Mouse (Mus musculus) embryonic facial prominence, embryonic 12.5 days (tissue): ENCODE data around the gene Nsd1. TPM values are rescaled to one million over a fixed set of nuclear protein-coding genes. Genes with fewer than 3 reads are reported as not detected.

Source experiments
- ATAC-seq: fragments of 200-750 bp; cut with Nextera tagmentation; 2 replicates; pipeline ENCODE4 v1.8.0; 2017; ENCODE audit not compliant: insufficient number of reproducible peaks, insufficient read depth, low FRiP score, low TSS enrichment
- H3K27ac ChIP-seq: fragments of 300-500 bp; sonication (generic); 2 replicates; pipeline ENCODE4 v1.5.1; 2016; ENCODE audit warnings: mild to moderate bottlenecking
- H3K27me3 ChIP-seq: fragments of 300-500 bp; sonication (generic); 2 replicates; pipeline ENCODE4 v1.6.1; 2016; ENCODE audit warnings: mild to moderate bottlenecking, moderate library complexity
- H3K36me3 ChIP-seq: fragments of 300-500 bp; sonication (generic); 2 replicates; pipeline ENCODE4 v1.6.1; 2016; ENCODE audit warnings: mild to moderate bottlenecking
- H3K4me1 ChIP-seq: fragments of 300-500 bp; sonication (generic); 2 replicates; pipeline ENCODE4 v1.6.1; 2016
- H3K4me2 ChIP-seq: fragments of 300-500 bp; sonication (generic); replicated peaks from 2 replicates; pipeline ENCODE4 v1.6.1; 2016; ENCODE audit warnings: mild to moderate bottlenecking, moderate library complexity
- H3K4me3 ChIP-seq: fragments of 300-500 bp; sonication (generic); 2 replicates; pipeline ENCODE4 v1.5.1; 2016; ENCODE audit warnings: mild to moderate bottlenecking
- H3K9ac ChIP-seq: fragments of 300-500 bp; sonication (generic); 2 replicates; pipeline ENCODE4 v1.6.1; 2016; ENCODE audit warnings: mild to moderate bottlenecking, moderate library complexity
- H3K9me3 ChIP-seq: fragments of 300-500 bp; sonication (generic); 2 replicates; pipeline ENCODE4 v1.6.1; 2016; ENCODE audit warnings: mild to moderate bottlenecking, moderate library complexity
- WGBS: fragments of 180-500 bp; shearing (Covaris S2); methylation state at CpG from one replicate; pipeline ENCODE4 v1.1.7; 2016; 5-methylcytosine and 5-hydroxymethylcytosine counted together
- polyA plus RNA-seq: library from polyadenylated mRNA; unstranded; fragments of >200 nt; fragmentation: Nextera tagmentation; extraction: Ambion mirVana; gene quantifications from 2 replicates; pipeline ENCODE4 v1.2.1, GENCODE M21; 2016

Gene Nsd1
- polyA plus RNA-seq, 1 experiment from 2014 or later, result 81.7 TPM

DNA sequence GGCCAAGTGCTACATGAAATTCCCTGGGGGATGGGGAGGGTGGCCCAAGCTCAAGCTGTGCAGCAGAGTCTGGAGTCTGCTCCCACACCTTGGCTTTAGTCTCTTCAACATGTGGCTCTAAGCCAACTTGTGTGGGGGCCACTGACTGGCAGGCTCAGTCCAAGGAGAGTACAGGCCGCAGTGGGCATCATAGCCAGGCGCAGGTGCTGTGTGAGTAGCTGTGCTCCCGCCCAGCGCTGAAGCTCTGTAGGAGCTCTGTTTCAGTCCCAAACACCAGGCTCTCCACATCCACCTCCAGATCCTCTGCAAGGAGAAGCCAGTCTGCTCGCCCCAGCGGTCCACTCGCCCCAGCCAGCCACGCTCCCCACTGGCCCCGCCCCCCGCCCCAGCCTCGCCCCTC is 116.0 kb downstream of the Nsd1 start:
- Histone ChIP-seq H3K36me3 (peaks cover 30% of the 10 kb centered on the region), H3K4me1 (peaks cover 44% of the 10 kb centered on the region)
- WGBS, result 87% methylated on average over 11 of the region's 11 CpGs

DNA sequence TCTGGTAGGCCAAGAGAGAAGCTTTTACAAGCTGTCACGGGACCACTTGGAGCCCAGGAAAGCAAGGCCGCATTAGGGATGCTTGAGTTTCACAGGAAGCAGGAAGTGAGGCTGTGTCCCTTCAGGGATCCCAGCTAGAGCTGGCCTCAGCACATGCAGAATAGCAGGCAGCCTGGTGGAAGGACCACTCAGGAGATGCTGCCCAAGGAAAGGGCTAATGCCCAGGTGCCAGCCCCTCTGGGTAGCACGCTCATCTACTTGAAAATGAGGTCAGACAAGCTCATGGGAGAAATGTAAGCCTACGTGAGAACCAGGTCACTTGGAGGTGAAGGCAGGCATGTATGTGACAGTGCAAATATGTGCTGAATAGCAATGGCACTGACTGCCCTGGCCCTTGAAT is 117.6 kb downstream of the Nsd1 start:
- Histone ChIP-seq H3K36me3 (peaks cover 29% of the 10 kb centered on the region), H3K4me3 (no peak overlapping the region), H3K4me1 (peaks cover 42% of the 10 kb centered on the region), H3K27me3 (no peaks in the 10 kb centered on the region), H3K9me3 (no peaks in the 10 kb centered on the region), H3K27ac (0 out of 2 replicates have a peak overlapping the region, but pooled peaks have one; percentile 4), H3K4me2 (no peak overlapping the region), H3K9ac (0 out of 2 replicates have a peak overlapping the region, but pooled peaks have one; percentile 2)
- no peak for ATAC-seq
- 59% methylated on average over 4 of the region's 4 CpGs for WGBS

More for the DNA sequence above, 116.0 kb downstream of the Nsd1 start:
- no peaks in the 10 kb centered on the region for H3K9me3 ChIP-seq
- H3K9ac ChIP-seq, result no peak overlapping the region
- H3K27ac ChIP-seq, result no peak overlapping the region
- no peak for ATAC-seq
- H3K4me2 ChIP-seq, result no peak overlapping the region
- H3K4me3 ChIP-seq, result no peak overlapping the region
- no peaks in the 10 kb centered on the region for H3K27me3 ChIP-seq

DNA sequence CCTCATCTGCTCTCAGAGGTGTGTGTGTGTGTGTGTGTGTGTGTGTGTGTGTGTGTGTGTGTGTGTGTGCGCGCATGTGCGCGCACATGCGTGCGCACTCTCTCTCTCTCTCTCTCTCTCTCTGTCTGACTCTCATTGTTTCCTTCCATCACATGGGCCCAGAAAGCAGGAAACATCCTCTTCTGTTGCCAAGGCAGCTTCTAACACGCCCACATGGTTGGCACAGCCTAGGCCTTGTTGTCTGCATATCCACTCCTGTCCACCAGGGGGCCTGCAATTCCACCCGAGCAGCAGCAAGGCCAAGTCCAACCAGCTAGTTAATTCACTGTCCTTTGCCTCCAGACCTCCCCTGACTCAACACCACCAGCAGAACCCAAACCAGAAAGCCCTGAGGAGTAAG is 118.1 kb downstream of the Nsd1 start:
- Histone ChIP-seq H3K4me3 (peak overlapping the region; percentile 65), H3K4me1 (peaks cover 42% of the 10 kb centered on the region), H3K4me2 (peak overlapping the region; percentile 87), H3K27me3 (no peaks in the 10 kb centered on the region), H3K9me3 (no peaks in the 10 kb centered on the region), H3K36me3 (peaks cover 29% of the 10 kb centered on the region), H3K9ac (no peak overlapping the region), H3K27ac (no peak overlapping the region)
- 63% methylated on average over 7 of the region's 8 CpGs for WGBS
- no peak for ATAC-seq

GRCm38 (mm10) chr13:55328171-55328570 is 118.6 kb downstream of the Nsd1 start:
- H3K36me3 ChIP-seq, result peaks cover 29% of the 10 kb centered on the region
- H3K9ac ChIP-seq, result peak overlapping the region; percentile 74
- WGBS, result 84% methylated on average over 6 of the region's 6 CpGs
- H3K4me3 ChIP-seq, result peak overlapping the region; percentile 65
- peaks cover 37% of the 10 kb centered on the region for H3K4me1 ChIP-seq
- H3K27ac ChIP-seq, result no peak overlapping the region
- H3K27me3 ChIP-seq, result no peaks in the 10 kb centered on the region
- peak overlapping the region; percentile 87 for H3K4me2 ChIP-seq
- H3K9me3 ChIP-seq, result no peaks in the 10 kb centered on the region
- no peak for ATAC-seq

DNA sequence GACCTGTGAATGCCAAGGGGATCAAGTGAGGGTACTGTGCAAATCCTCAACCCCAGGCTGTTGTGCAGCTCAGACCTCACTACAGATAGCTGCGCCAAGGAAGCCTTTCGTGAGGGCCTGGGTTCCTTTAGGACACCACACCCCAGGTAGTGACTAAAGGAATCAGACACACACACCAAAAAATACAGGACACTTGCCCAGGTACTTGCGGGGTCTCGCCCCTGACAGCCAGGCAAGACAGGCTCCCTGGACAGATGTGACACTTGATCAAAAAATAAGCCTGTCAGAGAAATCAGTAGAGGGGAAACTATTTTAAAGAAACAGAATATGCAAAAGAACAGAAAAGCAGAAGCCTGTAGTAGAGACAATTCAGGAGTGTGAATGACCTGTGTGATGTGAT is 119.1 kb downstream of the Nsd1 start:
- Histone ChIP-seq H3K4me2 (peak overlapping the region; percentile 87), H3K9ac (peak overlapping the region; percentile 74), H3K27ac (no peak overlapping the region), H3K9me3 (no peaks in the 10 kb centered on the region), H3K4me1 (peaks cover 32% of the 10 kb centered on the region), H3K36me3 (peaks cover 25% of the 10 kb centered on the region), H3K27me3 (no peaks in the 10 kb centered on the region), H3K4me3 (peak overlapping the region; percentile 65)
- WGBS, result 80% methylated on average over 4 of the region's 4 CpGs
- ATAC-seq, result no peak

DNA sequence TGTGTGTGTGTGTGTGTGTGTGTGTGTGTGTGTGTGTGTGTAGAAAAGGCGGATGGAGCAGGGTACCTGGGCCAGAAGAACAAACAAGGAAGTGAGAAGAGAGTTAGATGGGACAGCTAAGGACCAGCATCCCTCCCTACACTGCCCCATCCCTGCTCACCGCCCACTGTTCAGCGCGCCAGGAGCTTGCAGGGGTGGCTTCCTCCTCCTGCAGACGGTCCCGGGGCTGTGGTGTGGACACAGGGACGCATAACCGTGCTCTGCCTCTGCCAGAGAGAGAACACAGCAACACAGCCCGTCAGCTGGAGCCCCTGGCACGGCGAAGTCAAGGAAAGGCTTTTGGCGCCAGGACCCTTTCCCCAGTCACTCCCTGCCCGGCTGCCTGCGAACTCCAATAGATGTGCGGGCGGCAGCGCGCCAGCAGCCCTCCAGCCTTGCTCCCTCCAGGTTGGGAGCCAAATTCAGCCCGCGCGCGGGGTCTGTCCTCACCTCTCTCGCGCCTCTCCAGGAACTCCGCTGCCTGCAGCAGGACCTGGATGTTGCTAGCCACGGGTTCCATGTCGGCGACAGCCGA is 119.6 kb downstream of the Nsd1 start:
- Histone ChIP-seq H3K4me1 (peaks cover 31% of the 10 kb centered on the region), H3K4me2 (peak overlapping the region; percentile 87), H3K27ac (peak overlapping the region; percentile 95), H3K9me3 (no peaks in the 10 kb centered on the region), H3K27me3 (no peaks in the 10 kb centered on the region), H3K36me3 (peaks cover 19% of the 10 kb centered on the region), H3K9ac (peak overlapping the region; percentile 74), H3K4me3 (peak overlapping the region; percentile 65)
- peak; percentile 19 for ATAC-seq
- WGBS, result 2% methylated on average over 29 of the region's 29 CpGs

- peak; percentile 85 for ATAC-seq
- Histone ChIP-seq H3K4me2 (peak within 1 kb of the TSS; percentile 87), H3K27ac (peak within 1 kb of the TSS; percentile 95), H3K27me3 (no peaks in the 10 kb centered on the region), H3K36me3 (peaks cover 14% of the 10 kb centered on the region), H3K4me1 (peaks cover 31% of the 10 kb centered on the region), H3K9me3 (no peaks in the 10 kb centered on the region), H3K9ac (peak within 1 kb of the TSS; percentile 74), H3K4me3 (peak within 1 kb of the TSS; percentile 65)
- under 1% methylated on average over 82 of the region's 82 CpGs for WGBS
These were observed 120.3 kb downstream of the Nsd1 start, which contains the start of gene Mxd3 for GRCm38 (mm10) chr13:55329683-55330566. Mxd3 (minus strand) TSS chr13:55329823.

GRCm38 (mm10) chr13:55330567-55331400 is 121.2 kb downstream of the Nsd1 start:
- no peak for ATAC-seq
- WGBS, result 37% methylated on average over 14 of the region's 14 CpGs
- Histone ChIP-seq H3K27me3 (no peaks in the 10 kb centered on the region), H3K4me3 (peak overlapping the region; percentile 65), H3K27ac (peak overlapping the region; percentile 95), H3K4me1 (peaks cover 31% of the 10 kb centered on the region), H3K36me3 (peaks cover 6% of the 10 kb centered on the region), H3K9ac (peak overlapping the region; percentile 33; the same call in 1 of the 2 replicates), H3K9me3 (no peaks in the 10 kb centered on the region), H3K4me2 (peak overlapping the region; percentile 87)

DNA sequence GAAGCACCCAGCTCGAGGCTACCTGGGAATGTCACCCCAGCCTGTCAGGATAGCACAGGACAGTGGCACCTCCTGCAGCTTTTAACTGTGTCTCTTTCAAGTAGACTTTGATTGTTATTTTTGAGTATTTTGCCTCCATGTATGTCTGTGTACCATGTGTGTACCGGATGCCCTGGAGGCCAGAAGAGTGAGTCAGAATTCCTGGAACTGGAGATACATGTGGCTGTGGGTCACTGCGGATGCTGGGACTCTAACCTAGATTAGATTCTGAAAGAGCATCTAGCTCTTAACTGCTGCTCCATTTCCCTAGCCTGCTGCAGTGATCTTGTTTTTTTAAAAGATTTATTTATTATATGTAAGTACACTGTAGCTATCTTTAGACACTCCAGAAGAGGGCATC is 122.7 kb downstream of the Nsd1 start:
- Histone ChIP-seq H3K27me3 (no peaks in the 10 kb centered on the region), H3K36me3 (no peaks in the 10 kb centered on the region), H3K27ac (no peak overlapping the region), H3K9me3 (no peaks in the 10 kb centered on the region), H3K9ac (no peak overlapping the region), H3K4me1 (peaks cover 29% of the 10 kb centered on the region), H3K4me3 (no peak overlapping the region), H3K4me2 (no peak overlapping the region)
- 77% methylated on average over 3 of the region's 3 CpGs for whole genome bisulfite sequencing
- no peak for ATAC-seq

DNA sequence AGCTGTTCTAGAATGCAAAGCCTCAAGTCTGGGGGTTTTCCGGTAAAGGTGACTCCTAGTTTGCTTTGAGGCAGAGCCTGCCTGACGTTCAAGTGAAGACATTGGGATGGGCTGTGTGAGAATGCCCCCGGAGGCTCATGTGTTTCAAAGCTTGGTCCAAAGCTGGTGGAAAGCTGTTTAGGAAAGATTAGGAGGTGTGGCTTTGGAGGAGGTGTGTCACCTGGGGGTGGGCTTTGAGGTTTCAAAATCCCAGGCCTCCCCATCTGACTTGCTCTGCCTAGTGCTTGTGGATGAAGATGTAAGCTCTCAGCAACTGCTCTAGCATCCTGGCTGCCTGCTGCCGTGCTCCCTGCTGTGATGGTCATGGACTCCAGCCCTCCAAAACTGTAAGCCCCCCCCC is 126.1 kb downstream of the Nsd1 start:
- H3K9ac ChIP-seq, result no peak overlapping the region
- H3K4me1 ChIP-seq, result peaks cover 3% of the 10 kb centered on the region; the same call in 1 of the 2 replicates
- no peaks in the 10 kb centered on the region for H3K36me3 ChIP-seq
- no peak overlapping the region for H3K4me2 ChIP-seq
- no peaks in the 10 kb centered on the region for H3K27me3 ChIP-seq
- no peak overlapping the region for H3K27ac ChIP-seq
- WGBS, result 86% methylated on average over 4 of the region's 4 CpGs
- H3K4me3 ChIP-seq, result no peak overlapping the region
- H3K9me3 ChIP-seq, result no peaks in the 10 kb centered on the region
- no peak for ATAC-seq

DNA sequence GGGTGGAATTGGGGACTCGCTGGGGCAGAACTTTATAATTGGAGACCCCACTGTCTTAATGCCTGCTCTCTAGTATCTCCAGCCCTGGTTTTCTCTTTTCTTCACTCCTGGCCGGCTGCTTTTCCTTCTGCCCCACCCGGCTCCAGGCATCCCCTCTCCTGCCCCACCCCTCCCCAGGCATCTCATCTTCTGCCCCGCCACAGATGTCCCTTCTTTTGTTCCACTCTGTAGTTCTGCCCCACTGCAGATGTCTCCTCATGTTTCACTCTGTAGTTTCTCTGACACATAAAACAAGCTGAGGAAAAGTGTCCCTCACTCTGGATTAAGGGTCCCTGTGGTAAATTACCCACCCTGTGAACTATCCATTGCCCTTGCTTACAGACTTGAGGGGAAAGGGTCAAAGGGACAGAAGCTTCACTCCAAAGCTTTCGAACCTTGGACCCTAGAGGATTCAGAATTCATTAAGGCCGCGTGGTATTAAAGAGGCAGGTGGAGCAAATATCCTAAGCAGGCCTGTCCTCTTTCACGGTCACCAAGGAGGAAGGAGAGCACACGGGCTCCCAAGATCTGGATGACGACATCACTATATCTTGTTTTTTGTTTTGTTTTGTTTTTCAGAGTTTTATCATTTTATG is 127.9 kb downstream of the Nsd1 start:
- ATAC-seq, result no peak
- Histone ChIP-seq H3K9me3 (no peaks in the 10 kb centered on the region), H3K4me2 (no peak overlapping the region), H3K36me3 (no peaks in the 10 kb centered on the region), H3K4me1 (no peaks in the 10 kb centered on the region), H3K4me3 (no peak overlapping the region), H3K27ac (no peak overlapping the region), H3K9ac (no peak overlapping the region), H3K27me3 (no peaks in the 10 kb centered on the region)
- WGBS, result 63% methylated on average over 10 of the region's 10 CpGs
